Mouse (Mus musculus) C2C12 (cell line): ENCODE results near the gene Pou6f1.

Experiments used
- CTCF ChIP-seq: IDR thresholded peaks from one replicate; pipeline ENCODE4 v1.5.1; 2011; ENCODE audit not compliant: control insufficient read depth, insufficient read depth, insufficient read length
- MAX ChIP-seq: IDR thresholded peaks from one replicate; pipeline ENCODE4 v1.6.1; 2011; ENCODE audit warnings: mild to moderate bottlenecking, control low read depth
- MYOG ChIP-seq: IDR thresholded peaks from one replicate; pipeline ENCODE4 v1.6.1; 2011; ENCODE audit not compliant: control insufficient read depth, insufficient read length; ENCODE audit errors: extremely low read depth

- peak; percentile 96 for TF ChIP-seq CTCF
- peak; percentile 53 for TF ChIP-seq MAX
- no peak for TF ChIP-seq MYOG
Observed at GRCm38 (mm10) chr15:100613584-100613983, 13.8 kb upstream of the Pou6f1 start.
